Mouse (Mus musculus) lung, embryonic 15.5 days (tissue): ENCODE measurements at regions not wholly inside any gene's neighbourhood (a gene's known extent, or its start where the extent isn't known, plus 50 kb on each side); places are given as distances from the start of the nearest gene placed in this dataset.

Experiments used
- ATAC-seq: fragments of 200-750 bp; cut with Nextera tagmentation; 2 replicates; pipeline ENCODE4 v1.8.0; 2017; ENCODE audit warnings: moderate number of reproducible peaks, borderline replicate concordance; ENCODE audit not compliant: low FRiP score, low TSS enrichment; ENCODE audit errors: extremely low read depth
- H3K27ac ChIP-seq: fragments of 300-500 bp; sonication (generic); 2 replicates; pipeline ENCODE4 v1.5.1; 2015; ENCODE audit warnings: moderate library complexity, mild to moderate bottlenecking, inconsistent platforms
- H3K27me3 ChIP-seq: fragments of 300-500 bp; sonication (generic); 2 replicates; pipeline ENCODE4 v1.6.1; 2015; ENCODE audit warnings: inconsistent platforms
- H3K36me3 ChIP-seq: fragments of 300-500 bp; sonication (generic); 2 replicates; pipeline ENCODE4 v1.6.1; 2015; ENCODE audit warnings: inconsistent platforms
- H3K4me1 ChIP-seq: fragments of 300-500 bp; sonication (generic); 2 replicates; pipeline ENCODE4 v1.6.1; 2015; ENCODE audit warnings: inconsistent platforms
- H3K4me2 ChIP-seq: fragments of 300-500 bp; sonication (generic); 2 replicates; pipeline ENCODE4 v1.6.1; 2015; ENCODE audit warnings: inconsistent platforms, mild to moderate bottlenecking, moderate library complexity
- H3K4me3 ChIP-seq: fragments of 300-500 bp; sonication (generic); 2 replicates; pipeline ENCODE4 v1.5.1; 2015; ENCODE audit warnings: mild to moderate bottlenecking, inconsistent platforms
- H3K9ac ChIP-seq: fragments of 300-500 bp; sonication (generic); 2 replicates; pipeline ENCODE4 v1.6.1; 2015; ENCODE audit warnings: inconsistent platforms
- H3K9me3 ChIP-seq: fragments of 300-500 bp; sonication (generic); 2 replicates; pipeline ENCODE4 v1.6.1; 2016; ENCODE audit warnings: inconsistent platforms
- WGBS: fragments of 180-500 bp; shearing (Covaris S2); methylation state at CpG from one replicate; pipeline ENCODE4 v1.1.7; 2015; 5-methylcytosine and 5-hydroxymethylcytosine counted together

DNA sequence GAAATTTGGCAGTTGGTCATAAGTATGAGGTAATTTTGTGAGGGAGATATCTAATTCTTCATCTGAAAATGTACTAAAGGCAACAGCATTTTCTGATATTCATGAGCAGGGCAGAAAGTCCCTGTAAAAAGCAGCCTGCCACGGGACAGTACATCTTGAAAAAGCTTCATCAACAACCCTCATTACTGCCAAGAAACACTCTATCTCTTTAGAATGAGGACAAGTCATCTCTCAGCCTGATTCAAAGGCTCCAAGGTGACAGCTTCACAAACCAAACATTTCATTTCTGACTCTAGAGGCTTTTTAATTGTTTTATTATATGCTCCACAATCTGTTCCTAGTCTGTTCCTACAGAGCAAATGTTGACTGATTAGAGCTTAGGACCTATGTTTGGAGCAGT, 260.3 kb downstream of the Aldoart1 start:
- Histone ChIP-seq H3K27me3 (no peaks in the 10 kb centered on the region), H3K9ac (no peak overlapping the region), H3K4me2 (no peak overlapping the region), H3K4me1 (no peaks in the 10 kb centered on the region), H3K36me3 (no peaks in the 10 kb centered on the region), H3K9me3 (no peaks in the 10 kb centered on the region), H3K27ac (no peak overlapping the region), H3K4me3 (no peak overlapping the region)
- 44% methylated on average over 1 of the region's 1 CpGs for WGBS
- no peak for ATAC-seq

DNA sequence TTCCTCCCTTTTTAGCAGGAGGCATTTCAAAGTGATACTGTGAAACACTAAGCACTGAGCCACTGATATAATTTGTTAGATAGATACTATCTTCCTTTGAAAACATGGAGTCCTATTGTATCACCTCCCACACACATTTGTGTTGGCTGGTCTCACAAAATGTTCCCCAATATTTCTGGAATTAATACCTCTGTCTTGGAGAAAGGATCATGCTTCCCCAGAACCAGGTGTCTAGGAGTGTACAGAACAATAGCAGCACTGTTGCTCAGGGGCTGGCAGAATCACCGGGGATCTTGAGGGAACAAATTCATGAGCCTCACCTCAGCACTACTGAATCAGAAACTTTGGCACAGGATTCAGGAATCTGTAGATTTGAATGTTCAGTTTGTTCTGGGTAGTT, 277.5 kb downstream of the Aldoart1 start:
- Histone ChIP-seq H3K27me3 (no peaks in the 10 kb centered on the region), H3K9me3 (no peaks in the 10 kb centered on the region), H3K9ac (no peak overlapping the region), H3K27ac (no peak overlapping the region), H3K4me3 (no peak overlapping the region), H3K36me3 (no peaks in the 10 kb centered on the region), H3K4me1 (no peaks in the 10 kb centered on the region), H3K4me2 (no peak overlapping the region)
- WGBS: 87% methylated on average over 1 of the region's 1 CpGs
- no peak for ATAC-seq

DNA sequence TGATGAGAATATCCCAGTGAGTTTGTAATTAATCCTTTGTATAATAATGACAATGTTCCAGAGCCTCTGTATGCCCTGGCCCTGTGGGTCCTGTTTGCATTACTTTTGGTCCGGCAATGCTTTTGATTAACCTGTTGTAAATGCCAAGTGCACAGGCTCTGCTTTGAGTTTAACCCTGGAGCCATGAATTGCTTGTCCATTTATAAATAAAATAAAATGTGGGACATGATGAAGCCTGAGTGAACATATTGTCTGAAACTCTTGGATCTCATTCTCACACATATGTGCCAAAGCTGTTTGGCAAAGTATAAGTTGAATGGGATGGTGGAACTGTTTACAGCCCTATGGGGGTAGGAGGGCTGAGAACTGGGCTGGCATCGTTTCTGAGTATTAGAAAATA, 280.5 kb downstream of the Aldoart1 start:
- H3K4me2 ChIP-seq: no peak overlapping the region
- no peaks in the 10 kb centered on the region for H3K36me3 ChIP-seq
- H3K4me1 ChIP-seq: no peaks in the 10 kb centered on the region
- H3K4me3 ChIP-seq: no peak overlapping the region
- no peak overlapping the region for H3K9ac ChIP-seq
- no peak for ATAC-seq
- no peaks in the 10 kb centered on the region for H3K27me3 ChIP-seq
- no peak overlapping the region for H3K27ac ChIP-seq
- WGBS: 66% methylated on average over 2 of the region's 2 CpGs
- H3K9me3 ChIP-seq: no peaks in the 10 kb centered on the region

DNA sequence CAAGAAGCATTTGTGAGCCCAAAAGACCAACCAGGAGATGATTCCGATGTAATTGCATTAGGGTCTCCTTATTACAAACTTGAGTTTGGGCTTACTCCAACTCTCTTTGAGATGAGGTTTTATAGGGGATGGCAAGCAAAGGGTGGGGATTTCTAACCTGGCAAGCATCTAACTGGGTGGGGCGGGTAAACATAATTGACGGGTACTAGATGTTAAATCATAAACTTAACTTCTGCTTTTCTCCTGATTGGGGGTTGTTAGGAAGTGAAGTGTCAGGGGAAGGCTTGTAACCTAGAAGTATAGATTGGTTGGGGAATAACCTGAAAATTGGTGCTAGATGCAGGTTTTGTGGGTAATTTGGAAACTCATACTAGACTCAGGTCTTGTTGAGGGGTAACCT, 287.2 kb downstream of the Aldoart1 start:
- Histone ChIP-seq H3K4me1 (no peaks in the 10 kb centered on the region), H3K9me3 (no peaks in the 10 kb centered on the region), H3K4me2 (no peak overlapping the region), H3K9ac (no peak overlapping the region), H3K27ac (no peak overlapping the region), H3K4me3 (no peak overlapping the region), H3K36me3 (no peaks in the 10 kb centered on the region), H3K27me3 (no peaks in the 10 kb centered on the region)
- WGBS: 92% methylated on average over 3 of the region's 3 CpGs
- ATAC-seq: no peak

DNA sequence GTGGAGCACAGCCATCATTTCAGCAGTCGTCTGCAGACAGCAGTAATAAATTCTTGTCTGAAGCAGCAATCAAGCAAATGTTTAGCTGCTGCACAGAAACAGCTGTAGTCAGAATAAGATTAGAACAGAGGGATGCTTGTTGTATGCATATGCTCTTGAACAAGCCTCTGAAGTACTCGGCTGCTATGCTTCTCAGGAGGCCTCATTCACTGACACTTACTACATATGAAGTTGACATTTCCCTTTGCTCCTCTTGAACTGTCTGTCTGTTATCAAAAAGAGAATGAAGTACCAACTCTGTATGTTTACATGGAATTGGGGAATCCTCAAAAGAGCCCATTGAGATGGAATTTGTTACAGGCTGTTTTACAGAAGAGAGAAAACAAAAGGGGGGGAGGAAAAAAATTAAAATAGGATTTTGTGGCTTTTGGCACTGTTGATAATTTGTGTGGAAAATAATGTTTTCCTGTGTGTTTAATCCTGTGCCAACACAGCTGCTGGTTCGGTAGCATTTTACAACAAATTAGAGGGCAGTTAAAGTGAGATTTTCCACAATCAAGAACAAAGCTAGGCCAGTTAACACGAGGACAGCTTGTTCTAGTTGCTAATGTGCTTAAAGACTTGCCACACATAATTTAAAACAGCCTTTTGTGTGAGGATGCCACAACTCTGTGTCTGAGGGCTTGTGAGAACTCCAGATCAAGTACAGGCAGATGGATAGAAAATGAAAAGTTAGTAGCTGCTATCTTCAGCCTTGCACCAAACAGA, 289.3 kb downstream of the Aldoart1 start:
- Histone ChIP-seq H3K27me3 (no peaks in the 10 kb centered on the region), H3K9me3 (no peaks in the 10 kb centered on the region), H3K36me3 (no peaks in the 10 kb centered on the region), H3K27ac (no peak overlapping the region), H3K9ac (no peak overlapping the region), H3K4me1 (no peaks in the 10 kb centered on the region), H3K4me2 (no peak overlapping the region), H3K4me3 (no peak overlapping the region)
- no peak for ATAC-seq
- WGBS: 16% methylated on average over 4 of the region's 4 CpGs

DNA sequence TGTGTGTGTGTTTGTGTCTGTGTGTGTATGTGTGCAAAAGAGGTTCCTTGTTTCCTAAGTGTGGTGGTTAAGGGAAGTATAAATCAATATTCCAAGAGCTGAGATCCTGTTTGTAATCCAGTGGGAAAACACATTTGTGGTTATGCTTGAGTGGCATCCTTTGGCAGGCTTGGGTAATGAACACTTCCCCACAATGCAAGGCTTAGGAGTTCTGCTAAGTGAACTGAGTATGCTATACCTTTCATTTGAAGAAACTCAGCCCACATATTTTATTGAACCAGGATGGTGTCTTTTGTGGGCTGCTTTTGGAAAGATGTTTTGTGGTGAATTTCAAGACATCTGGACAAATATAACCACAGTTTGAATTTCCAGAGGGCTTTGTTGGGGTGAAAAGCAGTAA, 298.2 kb downstream of the Aldoart1 start:
- Histone ChIP-seq H3K9ac (no peak overlapping the region), H3K9me3 (no peaks in the 10 kb centered on the region), H3K4me2 (no peak overlapping the region), H3K36me3 (no peaks in the 10 kb centered on the region), H3K27me3 (no peaks in the 10 kb centered on the region), H3K4me3 (no peak overlapping the region), H3K4me1 (no peaks in the 10 kb centered on the region), H3K27ac (no peak overlapping the region)
- no peak for ATAC-seq

DNA sequence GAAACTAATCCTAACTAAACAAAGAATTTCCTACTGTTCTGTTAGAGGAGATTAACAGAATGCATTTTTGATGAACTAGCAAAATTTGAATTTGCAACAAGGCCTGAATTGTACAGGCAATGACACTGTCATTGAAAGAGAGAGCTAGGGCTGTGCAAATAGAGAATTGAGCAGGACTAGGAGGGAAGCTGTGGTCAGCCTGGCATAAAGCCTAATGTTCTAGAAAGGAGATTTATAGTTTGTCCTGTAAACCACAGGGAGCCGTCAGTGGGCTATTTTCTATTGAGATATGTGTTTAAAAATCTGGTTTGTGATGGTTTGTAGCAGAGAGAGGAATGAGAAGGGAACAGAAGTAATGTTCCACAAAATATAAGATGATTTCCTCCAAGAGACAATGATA, 317.9 kb downstream of the Aldoart1 start:
- no peak for ATAC-seq
- Histone ChIP-seq H3K9ac (no peak overlapping the region), H3K4me2 (no peak overlapping the region), H3K36me3 (no peaks in the 10 kb centered on the region), H3K27me3 (no peaks in the 10 kb centered on the region), H3K4me3 (no peak overlapping the region), H3K27ac (no peak overlapping the region), H3K4me1 (no peaks in the 10 kb centered on the region), H3K9me3 (no peaks in the 10 kb centered on the region)
- WGBS: 27% methylated on average over 1 of the region's 1 CpGs

DNA sequence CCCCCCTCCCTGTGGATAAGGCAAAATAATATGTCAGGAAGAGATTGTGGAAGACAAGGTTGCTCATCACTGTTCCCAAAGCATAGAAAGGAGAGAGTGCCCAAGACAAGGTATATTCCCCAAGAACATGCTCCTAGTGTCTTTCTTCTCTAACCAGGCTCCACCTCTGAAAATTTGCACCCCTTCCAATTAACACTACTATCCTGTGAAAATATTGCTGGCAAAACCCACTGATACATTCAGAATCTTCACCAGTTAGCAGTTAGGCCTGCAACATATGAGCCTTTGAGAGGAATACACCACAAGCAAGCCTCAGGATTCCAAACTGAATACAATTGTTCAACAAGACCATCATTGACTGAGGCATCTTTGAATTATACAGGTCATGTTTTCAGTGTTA, 323.9 kb upstream of the Tle1 start:
- Histone ChIP-seq H3K27ac (no peak overlapping the region), H3K9me3 (no peaks in the 10 kb centered on the region), H3K27me3 (no peaks in the 10 kb centered on the region), H3K4me1 (no peaks in the 10 kb centered on the region), H3K4me3 (no peak overlapping the region), H3K4me2 (no peak overlapping the region), H3K36me3 (no peaks in the 10 kb centered on the region), H3K9ac (no peak overlapping the region)
- no peak for ATAC-seq

DNA sequence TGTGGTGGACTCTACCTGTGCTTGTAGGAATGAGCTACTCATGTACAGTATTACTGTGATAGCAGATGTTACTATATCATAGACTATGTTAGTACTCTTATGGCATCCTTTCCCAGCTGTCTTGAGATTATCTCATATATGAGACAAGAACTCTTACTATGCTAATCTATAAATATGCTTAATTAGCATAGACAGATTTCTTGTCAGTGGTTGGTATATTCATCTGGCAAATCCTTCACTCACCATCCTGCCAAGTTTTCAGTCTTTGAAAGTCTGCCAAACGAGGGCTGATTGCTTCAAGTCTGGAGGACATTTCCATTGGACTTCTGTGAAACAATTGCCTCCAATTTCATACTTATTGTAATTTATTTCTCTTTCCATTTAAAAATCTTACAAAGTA, 323.4 kb upstream of the Tle1 start:
- Histone ChIP-seq H3K9ac (no peak overlapping the region), H3K36me3 (no peaks in the 10 kb centered on the region), H3K4me3 (no peak overlapping the region), H3K4me2 (no peak overlapping the region), H3K27me3 (no peaks in the 10 kb centered on the region), H3K27ac (no peak overlapping the region), H3K9me3 (no peaks in the 10 kb centered on the region), H3K4me1 (no peaks in the 10 kb centered on the region)
- 49% methylated on average over 1 of the region's 1 CpGs for WGBS
- ATAC-seq: no peak

DNA sequence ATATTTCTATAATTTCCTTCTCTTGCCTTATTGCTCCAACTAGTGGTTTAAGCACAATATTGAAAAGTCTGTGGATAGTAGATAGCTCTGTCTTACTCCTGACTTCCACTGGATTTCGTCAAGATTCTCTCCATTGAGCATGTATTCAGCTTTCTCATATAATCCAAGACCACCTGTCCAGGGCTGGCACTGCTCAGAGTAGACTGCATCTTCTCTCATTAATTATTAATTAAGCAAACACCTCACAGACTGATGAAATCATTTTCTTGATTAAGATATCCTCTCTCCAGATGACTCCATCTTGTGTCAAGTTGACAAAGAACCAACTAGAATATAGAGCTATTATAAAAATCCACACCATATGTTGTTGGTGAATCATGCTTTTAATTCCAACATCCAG, 310.5 kb upstream of the Tle1 start:
- Histone ChIP-seq H3K4me3 (no peak overlapping the region), H3K4me2 (no peak overlapping the region), H3K9me3 (no peaks in the 10 kb centered on the region), H3K27ac (no peak overlapping the region), H3K9ac (no peak overlapping the region), H3K4me1 (no peaks in the 10 kb centered on the region), H3K36me3 (no peaks in the 10 kb centered on the region), H3K27me3 (no peaks in the 10 kb centered on the region)
- ATAC-seq: no peak
- 47% methylated on average over 1 of the region's 1 CpGs for WGBS

DNA sequence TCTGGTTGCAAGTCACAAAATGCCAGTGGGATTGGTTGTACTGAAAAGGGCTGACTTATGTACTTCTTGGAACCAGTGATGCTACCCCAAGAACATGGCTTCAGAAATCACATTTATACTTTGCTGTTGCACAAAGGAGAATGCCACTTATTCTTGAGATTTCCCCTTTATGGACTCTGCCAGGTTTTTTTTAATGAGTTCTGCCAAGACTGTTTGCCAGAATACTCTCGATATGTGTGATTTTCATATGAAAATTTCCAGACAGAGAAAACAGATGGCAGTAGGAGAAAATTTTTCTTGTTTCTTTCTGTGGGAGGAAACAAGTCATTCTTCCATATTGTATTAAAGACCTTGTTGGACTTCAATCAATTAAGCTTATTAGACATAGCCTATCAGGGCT, 281.0 kb upstream of the Tle1 start:
- no peaks in the 10 kb centered on the region for H3K9me3 ChIP-seq
- no peak for ATAC-seq
- no peak overlapping the region for H3K27ac ChIP-seq
- H3K36me3 ChIP-seq: no peaks in the 10 kb centered on the region
- no peak overlapping the region for H3K4me3 ChIP-seq
- no peak overlapping the region for H3K9ac ChIP-seq
- WGBS: 67% methylated on average over 1 of the region's 1 CpGs
- H3K4me1 ChIP-seq: no peaks in the 10 kb centered on the region
- no peak overlapping the region for H3K4me2 ChIP-seq
- H3K27me3 ChIP-seq: no peaks in the 10 kb centered on the region

DNA sequence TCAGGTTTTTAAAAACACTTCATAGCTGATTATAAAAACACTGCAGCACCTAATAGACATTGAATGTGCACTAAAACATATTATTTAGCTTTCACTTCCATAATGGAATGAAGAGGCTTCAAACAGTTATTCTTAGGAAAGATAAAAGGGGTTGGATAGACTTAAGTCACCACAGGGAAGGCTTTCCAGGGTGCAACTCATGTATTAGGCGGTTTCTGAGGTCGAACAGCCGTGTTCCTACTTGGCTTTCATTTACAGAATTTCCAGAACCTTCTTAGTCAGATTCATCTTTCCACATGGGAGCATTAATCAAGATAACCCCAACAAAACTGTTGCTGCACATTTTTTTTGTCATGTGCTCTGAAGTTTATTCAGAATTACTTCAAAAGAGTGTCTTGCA, 279.8 kb upstream of the Tle1 start:
- Histone ChIP-seq H3K9me3 (no peaks in the 10 kb centered on the region), H3K36me3 (no peaks in the 10 kb centered on the region), H3K4me2 (no peak overlapping the region), H3K9ac (no peak overlapping the region), H3K27ac (no peak overlapping the region), H3K4me1 (no peaks in the 10 kb centered on the region), H3K4me3 (no peak overlapping the region), H3K27me3 (no peaks in the 10 kb centered on the region)
- 43% methylated on average over 3 of the region's 3 CpGs for WGBS
- peak; percentile 55; the same call in 1 of the 2 replicates for ATAC-seq

DNA sequence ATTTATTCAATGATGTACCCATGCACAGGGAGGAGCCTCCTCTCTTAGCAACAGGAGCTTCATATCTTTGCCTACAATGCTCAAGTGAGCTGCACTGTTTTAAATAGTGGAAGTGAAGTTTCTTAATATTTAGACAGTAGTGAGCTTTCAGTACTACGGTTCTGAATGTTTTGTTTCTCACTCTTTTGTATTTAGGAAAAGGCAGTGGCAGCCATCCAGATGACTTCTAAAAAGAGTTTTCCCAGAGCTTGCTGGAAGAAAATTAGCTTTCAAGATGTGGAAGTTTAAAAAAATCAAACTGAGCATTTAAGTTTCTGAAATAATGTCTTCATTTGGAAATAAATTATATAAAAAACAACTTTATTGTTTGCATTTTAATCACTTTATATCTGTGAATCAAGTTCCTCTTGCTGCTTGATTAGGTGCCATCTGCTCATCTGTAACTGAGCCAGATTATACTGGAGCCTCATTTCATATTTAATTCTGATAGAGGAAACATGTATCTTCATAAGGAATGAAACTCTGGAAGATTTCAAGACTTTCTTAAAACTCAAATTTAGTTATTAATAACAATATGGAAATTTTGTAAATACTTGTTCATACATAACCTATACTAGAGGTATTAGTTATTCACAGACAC, 268.6 kb upstream of the Tle1 start:
- Histone ChIP-seq H3K4me3 (no peak overlapping the region), H3K27me3 (no peaks in the 10 kb centered on the region), H3K4me1 (no peaks in the 10 kb centered on the region), H3K4me2 (no peak overlapping the region), H3K9me3 (no peaks in the 10 kb centered on the region), H3K27ac (no peak overlapping the region), H3K9ac (no peak overlapping the region), H3K36me3 (no peaks in the 10 kb centered on the region)
- ATAC-seq: no peak
- 26% methylated on average over 1 of the region's 1 CpGs for WGBS
